Mouse (Mus musculus): ENCODE results near the gene Gm10382.

GRCm38 (mm10) chr5:125425698-125426276 is 36.7 kb downstream of the Gm10382 start:
- no peak for TF ChIP-seq HCFC1 (IDR thresholded peaks at IDR 0.05; ENCODE audit: borderline replicate concordance, insufficient read depth, low read length)
- no peak for TF ChIP-seq ZNF384 (IDR thresholded peaks at IDR 0.05; ENCODE audit: low read depth, low read length)

All from ES-E14 (cell line).